Mouse (Mus musculus) mouse embryonic stem cell (cell line): ENCODE results near the gene Osbpl7.

ENCODE experiments used
- in situ Hi-C, 2 experiments: fragments of 300-500 bp; cut with MboI; formaldehyde crosslinking; loops; 1 replicate in 1 of 2; 3 replicates in 1 of 2; pipeline ENCODE4 v1.14.3; 2019 to 2020; ENCODE audit warnings: low sequenced_read_pairs in 2 of 2, low pct_unique_long_range_greater_than_20kb in 1 of 2, mixed read lengths in 1 of 2; ENCODE audit not compliant: unreplicated experiment in 1 of 2

Osbpl7 gene

GRCm38 (mm10) chr11:97069770-97070169, 19.3 kb downstream of the Osbpl7 start:
- in situ Hi-C loops: no loop called here

GRCm38 (mm10) chr11:97071129-97071528, 20.7 kb downstream of the Osbpl7 start:
- in situ Hi-C loops: no loop called here

GRCm38 (mm10) chr11:97072533-97072932, 22.1 kb downstream of the Osbpl7 start:
- in situ Hi-C loops: no loop called here

GRCm38 (mm10) chr11:97074235-97074634, 23.8 kb downstream of the Osbpl7 start:
- in situ Hi-C loops: no loop called here

- in situ Hi-C loops: no loop called here
Measured at GRCm38 (mm10) chr11:97078751-97079150, 28.3 kb downstream of the Osbpl7 start.

- in situ Hi-C loops: no loop called here
Measured at GRCm38 (mm10) chr11:97080291-97080690, 29.9 kb downstream of the Osbpl7 start.

GRCm38 (mm10) chr11:97082977-97083376, 32.5 kb downstream of the Osbpl7 start:
- in situ Hi-C loops: no loop called here

- in situ Hi-C loops: no loop called here
Measured at GRCm38 (mm10) chr11:97083401-97084140, 33.1 kb downstream of the Osbpl7 start.

GRCm38 (mm10) chr11:97084821-97085505, 34.5 kb downstream of the Osbpl7 start:
- in situ Hi-C loops: loop anchor here in 1 of 2 experiments (5.0 kb wide), 1 partner anchor 107 kb away; no protein-coding TSS in a partner anchor

- in situ Hi-C loops: loop anchor here in 1 of 2 experiments (5.0 kb wide), 1 partner anchor 106 kb away; no protein-coding TSS in a partner anchor
Measured at GRCm38 (mm10) chr11:97086365-97086764, 35.9 kb downstream of the Osbpl7 start.

- in situ Hi-C loops: no loop called here
Measured at GRCm38 (mm10) chr11:97094600-97094999, 44.2 kb downstream of the Osbpl7 start.

- in situ Hi-C loops: no loop called here
Measured at GRCm38 (mm10) chr11:97098791-97099190, 48.4 kb downstream of the Osbpl7 start.

GRCm38 (mm10) chr11:97101722-97102121, 51.3 kb downstream of the Osbpl7 start:
- in situ Hi-C loops: no loop called here

- in situ Hi-C loops: no loop called here
Measured at GRCm38 (mm10) chr11:97103163-97104090, 53.0 kb downstream of the Osbpl7 start.

GRCm38 (mm10) chr11:97104091-97104483, 53.7 kb downstream of the Osbpl7 start:
- in situ Hi-C loops: no loop called here

- in situ Hi-C loops: no loop called here
Measured at GRCm38 (mm10) chr11:97108976-97109375, 58.5 kb downstream of the Osbpl7 start.

- in situ Hi-C loops: no loop called here
Measured at GRCm38 (mm10) chr11:97112519-97113125, 62.2 kb downstream of the Osbpl7 start.
